Comparison of ENCODE assay signal across 12 mouse cellular contexts in genomic region chr2:113493546-113493945, GRCm38 (mm10).
A peak's percentile ranks its signal among the peaks of the same experiment; 100 is the strongest.
DNase-seq lines count a peak whose midpoint lies in the region.
"Had no signal": no experiment of that assay in that cellular context is flagged by ENCODE, and none has a peak within 500 bp of the region (broad histone marks: within the 10 kb centered on the region; RNA-seq: fewer than 3 reads in every experiment).

No protein-coding gene starts in this region.

- DNase-seq in adrenal gland, adult 2 months = peak; percentile 38
- DNase-seq in adrenal gland, postnatal 4 days (ENCODE audit: low spot score in 2 of 2) = no peak
- DNase-seq in heart, adult 11 months = peak; percentile 87
- DNase-seq in heart, postnatal 10 days = no peak
- DNase-seq in NIH3T3 (ENCODE audit: low read depth) = peak; percentile 49
- DNase-seq in adrenal gland, postnatal 36 days = peak; percentile 14 to 27
- no peak for DNase-seq in kidney, adult 8-10 months
- DNase-seq: cerebellum, adult 2 months; cerebellum, adult 9-11 months; cerebellum, postnatal 25 days; gastrocnemius, postnatal 25 days; kidney, adult 18-20 months had no signal

- intact Hi-C loops in heart, postnatal 10 days (cut with DNase I) = loop anchor here (5.0 kb wide), 1 partner anchor 314 kb away; no protein-coding TSS in a partner anchor

Comparison
In these comparisons a context has a peak if more than half of its experiments do, and no peak if none do; other contexts are left out.
1. DNase-seq: peak in adrenal gland, adult 2 months (single experiment), heart, adult 11 months (single experiment), NIH3T3 (single experiment) and adrenal gland, postnatal 36 days (2 of 2); none in adrenal gland, postnatal 4 days (0 of 2), heart, postnatal 10 days (0 of 2) and kidney, adult 8-10 months (0 of 2).